ENCODE assay signal across 8 mouse cellular contexts in genomic region chr6:29388052-29388518, GRCm38 (mm10). TPM values are rescaled to one million over a fixed set of nuclear protein-coding genes. Genes with fewer than 3 reads are reported as not detected.
DNase-seq lines count a peak whose midpoint lies in the region; ATAC-seq and TF ChIP-seq lines count a peak whose summit lies in the region.

TSS of gene Opn1sw (minus strand) at chr6:29388468.

- H3K4me3 ChIP-seq in embryonic facial prominence, embryonic 10.5 days: peak within 1 kb of the TSS; percentile 46
- H3K4me3 ChIP-seq in hindbrain, postnatal 0 days (ENCODE audit: low read length): no peak within 1 kb of the TSS
- peak within 1 kb of the TSS; percentile 40 for H3K4me3 ChIP-seq in liver, embryonic 16.5 days (ENCODE audit: low read depth, low read length)
- no peak within 1 kb of the TSS for H3K4me3 ChIP-seq in layer of hippocampus, adult 2 months

- peak within 1 kb of the TSS; percentile 37; the same call in 1 of the 2 replicates for H3K4me2 ChIP-seq in hindbrain, postnatal 0 days (ENCODE audit: low read depth, low read length)
- peak within 1 kb of the TSS; percentile 40 for H3K4me2 ChIP-seq in liver, embryonic 16.5 days (ENCODE audit: low read depth, low read length)

- ATAC-seq in hindbrain, postnatal 0 days: peak; percentile 52
- ATAC-seq in liver, embryonic 16.5 days (ENCODE audit: low read depth): peak; percentile 84

- H3K4me1 ChIP-seq in embryonic facial prominence, embryonic 10.5 days: peaks cover 30% of the 10 kb centered on the region
- no peaks in the 10 kb centered on the region for H3K4me1 ChIP-seq in hindbrain, postnatal 0 days (ENCODE audit: insufficient read depth, low read length)
- H3K4me1 ChIP-seq in liver, embryonic 16.5 days (ENCODE audit: control insufficient read depth, low read depth, low read length): peaks cover 4% of the 10 kb centered on the region

- no peaks in the 10 kb centered on the region for H3K36me3 ChIP-seq in embryonic facial prominence, embryonic 10.5 days (replicated peaks)
- H3K36me3 ChIP-seq in hindbrain, postnatal 0 days (ENCODE audit: insufficient read depth, low read length): no peaks in the 10 kb centered on the region
- no peaks in the 10 kb centered on the region for H3K36me3 ChIP-seq in liver, embryonic 16.5 days (ENCODE audit: control insufficient read depth, insufficient read depth)

- H3K27ac ChIP-seq in embryonic facial prominence, embryonic 10.5 days (replicated peaks): peak within 1 kb of the TSS; percentile 24; the same call in 1 of the 2 replicates
- H3K27ac ChIP-seq in hindbrain, postnatal 0 days: no peak within 1 kb of the TSS
- H3K27ac ChIP-seq in liver, embryonic 16.5 days (ENCODE audit: low read length): no peak within 1 kb of the TSS
- H3K27ac ChIP-seq in layer of hippocampus, adult 2 months: no peak within 1 kb of the TSS

- H3K27me3 ChIP-seq in embryonic facial prominence, embryonic 10.5 days (replicated peaks; ENCODE audit: low read depth, poor library complexity, severe bottlenecking): peaks cover 32% of the 10 kb centered on the region
- no peaks in the 10 kb centered on the region for H3K27me3 ChIP-seq in hindbrain, postnatal 0 days (ENCODE audit: insufficient read depth, low read length)
- peaks cover 10% of the 10 kb centered on the region for H3K27me3 ChIP-seq in liver, embryonic 16.5 days (ENCODE audit: control insufficient read depth, insufficient read depth, low read depth, low read length)

- H3K9me3 ChIP-seq in embryonic facial prominence, embryonic 10.5 days: no peaks in the 10 kb centered on the region
- H3K9me3 ChIP-seq in hindbrain, postnatal 0 days (ENCODE audit: low read length): no peaks in the 10 kb centered on the region
- H3K9me3 ChIP-seq in liver, embryonic 16.5 days (replicated peaks; ENCODE audit: control insufficient read depth, low read length): no peaks in the 10 kb centered on the region

- no peak for TF ChIP-seq CTCF in hindbrain, postnatal 0 days (IDR thresholded peaks at IDR 0.05; ENCODE audit: low read depth)
- no peak for TF ChIP-seq CTCF in layer of hippocampus, adult 2 months (conservative IDR thresholded peaks at IDR 0.05)

- H3K9ac ChIP-seq in hindbrain, postnatal 0 days (replicated peaks; ENCODE audit: low read length): no peak within 1 kb of the TSS
- H3K9ac ChIP-seq in liver, embryonic 16.5 days (ENCODE audit: low read depth, low read length): no peak within 1 kb of the TSS

- DNase-seq in gastrocnemius, postnatal 10 days: peak; percentile 15
- DNase-seq in gastrocnemius, adult 18-20 months (ENCODE audit: low spot score): no peak
- peak; percentile 87 for DNase-seq in A20 (ENCODE audit: low read depth, low spot score)
- DNase-seq in embryonic facial prominence, embryonic 10.5 days (ENCODE audit: low spot score): peak; percentile 76
- peak; percentile 4 for DNase-seq in hindbrain, postnatal 0 days (ENCODE audit: low spot score)
- no peak for DNase-seq in layer of hippocampus, adult 2 months (ENCODE audit: low spot score in 2 of 2)
- DNase-seq in natural killer cell, adult 2 months (ENCODE audit: low spot score in 2 of 2): no peak

- WGBS in embryonic facial prominence, embryonic 10.5 days: 3% methylated on average over 12 of the region's 12 CpGs
- 3% methylated on average over 12 of the region's 12 CpGs for WGBS in hindbrain, postnatal 0 days
- WGBS in liver, embryonic 16.5 days (ENCODE audit: insufficient replicate concordance): 4% methylated on average over 12 of the region's 12 CpGs

RNA-seq across cellular contexts. Expression of gene Opn1sw, which starts in this region (rescaled TPM):
- total RNA-seq in gastrocnemius, postnatal 10 days (2021): under 1 TPM; 0.26 to 0.47 TPM
- under 1 TPM in 1 of 2 experiments, not detected in 1; 0.26 TPM for total RNA-seq in gastrocnemius, adult 18-20 months (2021)
- polyA plus RNA-seq in embryonic facial prominence, embryonic 10.5 days (2016; fragmentation: Nextera tagmentation; extraction: Ambion mirVana): 0.25 and 0.40 TPM in 2 replicates
- total RNA-seq in hindbrain, postnatal 0 days (2014; rRNA removed): 2.2 TPM in 1 of 2 replicates, not detected in the other
- 0.44 and 0.63 TPM in 2 replicates for polyA plus RNA-seq in hindbrain, postnatal 0 days (2015; fragmentation: Nextera tagmentation; extraction: Ambion mirVana)
- 0.07 TPM in 2 replicates for polyA plus RNA-seq in liver, embryonic 16.5 days (2015; fragmentation: Nextera tagmentation; extraction: Ambion mirVana)
- not detected for total RNA-seq in layer of hippocampus, adult 2 months (2021)

Comparison
In these comparisons a context has a peak if more than half of its experiments do, and no peak if none do; other contexts are left out.
1. Peak in DNase-seq in gastrocnemius, postnatal 10 days; RNA of the gene not detected or under 1 TPM.
2. Peak in DNase-seq, H3K4me3 ChIP-seq and H3K27ac ChIP-seq in embryonic facial prominence, embryonic 10.5 days; RNA of the gene not detected or under 1 TPM.
3. Peak in ATAC-seq, H3K4me3 ChIP-seq and H3K4me2 ChIP-seq in liver, embryonic 16.5 days; RNA of the gene not detected or under 1 TPM.
4. DNase-seq: peak in A20 (single experiment) and hindbrain, postnatal 0 days (single experiment); none in gastrocnemius, adult 18-20 months (single experiment), layer of hippocampus, adult 2 months (0 of 2) and natural killer cell, adult 2 months (0 of 2).